Mouse (Mus musculus): ENCODE data around the gene Slc5a10.

DNA sequence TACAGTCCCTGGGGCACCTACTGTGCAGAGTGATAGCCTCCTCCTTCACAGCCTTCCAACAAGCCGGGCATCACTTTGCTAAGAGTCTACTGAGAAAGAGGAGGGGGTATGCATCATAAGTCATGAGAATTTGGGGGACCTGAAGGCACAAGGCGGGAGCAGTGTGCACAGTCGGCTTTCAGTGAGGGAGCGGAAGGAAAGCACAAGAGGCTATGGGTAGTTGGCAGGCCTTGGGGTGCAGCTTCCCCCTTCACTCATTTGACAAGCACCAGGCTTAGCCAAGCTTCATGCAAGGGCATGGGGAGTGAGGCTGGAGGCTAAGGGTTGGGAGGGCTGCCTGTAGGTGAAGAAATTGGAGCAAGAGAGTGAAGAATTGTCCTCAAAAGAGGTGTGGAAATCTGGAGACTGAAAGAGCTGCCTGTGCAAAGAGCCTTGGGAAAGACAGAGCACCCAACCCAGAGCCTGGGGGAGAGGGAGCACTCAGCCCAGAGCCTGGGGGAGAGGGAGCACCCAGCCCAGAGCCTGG is 65.8 kb downstream of the Slc5a10 start:
- TF ChIP-seq POLR2A (IDR thresholded peaks at IDR 0.05; ENCODE audit: insufficient read depth, low read depth, low read length) (no peak), CTCF (IDR thresholded peaks at IDR 0.05) (no peak)

Data from heart, adult 2 months (tissue).